Mouse (Mus musculus): ENCODE data around the gene Myo18a. TPM values are rescaled to one million over a fixed set of nuclear protein-coding genes. Genes with fewer than 3 reads are reported as not detected.
A peak's percentile ranks its signal among the peaks of the same experiment; 100 is the strongest.

Myo18a gene
- polyA plus RNA-seq, 1 experiment: 92.1 TPM

GRCm38 (mm10) chr11:77791752-77792565 is 28.9 kb downstream of the Myo18a start:
- WGBS: 24% methylated on average over 12 of the region's 12 CpGs
- DNase-seq: peak; percentile 88

GRCm38 (mm10) chr11:77792566-77792909 is 29.5 kb downstream of the Myo18a start:
- Histone ChIP-seq H3K4me1 (ENCODE audit: control insufficient read depth, insufficient read depth, low read length) (peaks cover 23% of the 10 kb centered on the region), H3K4me3 (replicated peaks; ENCODE audit: extremely low read depth, low read depth, low read length) (no peak overlapping the region)
- no peak for DNase-seq
- TF ChIP-seq CTCF (IDR thresholded peaks at IDR 0.05; ENCODE audit: insufficient read depth, low read length): no peak
- no peak for TF ChIP-seq POLR2A (IDR thresholded peaks at IDR 0.05; ENCODE audit: borderline replicate concordance, extremely low read depth, low read depth, low read length)
- WGBS: 36% methylated on average over 7 of the region's 7 CpGs

More at GRCm38 (mm10) chr11:77791752-77792565, 28.9 kb downstream of the Myo18a start:
- Histone ChIP-seq H3K4me1 (ENCODE audit: control insufficient read depth, insufficient read depth, low read length) (peaks cover 23% of the 10 kb centered on the region), H3K4me3 (replicated peaks; ENCODE audit: extremely low read depth, low read depth, low read length) (no peak overlapping the region)
- TF ChIP-seq CTCF (IDR thresholded peaks at IDR 0.05; ENCODE audit: insufficient read depth, low read length) (no peak), POLR2A (IDR thresholded peaks at IDR 0.05; ENCODE audit: borderline replicate concordance, extremely low read depth, low read depth, low read length) (no peak)

GRCm38 (mm10) chr11:77793238-77793930 is 30.3 kb downstream of the Myo18a start:
- TF ChIP-seq CTCF (IDR thresholded peaks at IDR 0.05; ENCODE audit: insufficient read depth, low read length): peak; percentile 90
- peak; percentile 95; the same call in 1 of the 2 replicates for TF ChIP-seq POLR2A (IDR thresholded peaks at IDR 0.05; ENCODE audit: borderline replicate concordance, extremely low read depth, low read depth, low read length)
- WGBS: 1% methylated on average over 19 of the region's 19 CpGs
- Histone ChIP-seq H3K4me1 (ENCODE audit: control insufficient read depth, insufficient read depth, low read length) (peaks cover 23% of the 10 kb centered on the region), H3K4me3 (replicated peaks; ENCODE audit: extremely low read depth, low read depth, low read length) (peak overlapping the region; percentile 60)
- peak; percentile 97 for DNase-seq

- Histone ChIP-seq H3K4me3 (replicated peaks; ENCODE audit: extremely low read depth, low read depth, low read length) (no peak overlapping the region), H3K4me1 (ENCODE audit: control insufficient read depth, insufficient read depth, low read length) (peaks cover 27% of the 10 kb centered on the region)
- no peak for DNase-seq
- 68% methylated on average over 5 of the region's 5 CpGs for WGBS
- TF ChIP-seq POLR2A (IDR thresholded peaks at IDR 0.05; ENCODE audit: borderline replicate concordance, extremely low read depth, low read depth, low read length): no peak
- no peak for TF ChIP-seq CTCF (IDR thresholded peaks at IDR 0.05; ENCODE audit: insufficient read depth, low read length)
Measured at GRCm38 (mm10) chr11:77795216-77795615, 32.2 kb downstream of the Myo18a start.

GRCm38 (mm10) chr11:77800491-77800868 is 37.4 kb downstream of the Myo18a start:
- DNase-seq: no peak
- no peak for TF ChIP-seq CTCF (IDR thresholded peaks at IDR 0.05; ENCODE audit: insufficient read depth, low read length)
- TF ChIP-seq POLR2A (IDR thresholded peaks at IDR 0.05; ENCODE audit: borderline replicate concordance, extremely low read depth, low read depth, low read length): no peak
- no peak overlapping the region for H3K4me3 ChIP-seq (replicated peaks; ENCODE audit: extremely low read depth, low read depth, low read length)
- peaks cover 19% of the 10 kb centered on the region for H3K4me1 ChIP-seq (ENCODE audit: control insufficient read depth, insufficient read depth, low read length)
- WGBS: 45% methylated on average over 9 of the region's 9 CpGs

GRCm38 (mm10) chr11:77800869-77801701 is 38.0 kb downstream of the Myo18a start:
- WGBS: 5% methylated on average over 15 of the region's 15 CpGs
- DNase-seq: peak; percentile 60
- Histone ChIP-seq H3K4me3 (replicated peaks; ENCODE audit: extremely low read depth, low read depth, low read length) (peak overlapping the region; percentile 6), H3K4me1 (ENCODE audit: control insufficient read depth, insufficient read depth, low read length) (peaks cover 19% of the 10 kb centered on the region)
- TF ChIP-seq POLR2A (IDR thresholded peaks at IDR 0.05; ENCODE audit: borderline replicate concordance, extremely low read depth, low read depth, low read length): peak; percentile 37; the same call in 1 of the 2 replicates
- TF ChIP-seq CTCF (IDR thresholded peaks at IDR 0.05; ENCODE audit: insufficient read depth, low read length): no peak

GRCm38 (mm10) chr11:77802341-77802865 is 39.4 kb downstream of the Myo18a start:
- Histone ChIP-seq H3K4me1 (ENCODE audit: control insufficient read depth, insufficient read depth, low read length) (peaks cover 19% of the 10 kb centered on the region), H3K4me3 (replicated peaks; ENCODE audit: extremely low read depth, low read depth, low read length) (no peak overlapping the region)
- 35% methylated on average over 9 of the region's 9 CpGs for WGBS
- TF ChIP-seq CTCF (IDR thresholded peaks at IDR 0.05; ENCODE audit: insufficient read depth, low read length) (no peak), POLR2A (IDR thresholded peaks at IDR 0.05; ENCODE audit: borderline replicate concordance, extremely low read depth, low read depth, low read length) (no peak)
- no peak for DNase-seq

- Histone ChIP-seq H3K4me3 (replicated peaks; ENCODE audit: extremely low read depth, low read depth, low read length) (no peak overlapping the region), H3K4me1 (ENCODE audit: control insufficient read depth, insufficient read depth, low read length) (peaks cover 11% of the 10 kb centered on the region)
- no peak for DNase-seq
- no peak for TF ChIP-seq CTCF (IDR thresholded peaks at IDR 0.05; ENCODE audit: insufficient read depth, low read length)
- TF ChIP-seq POLR2A (IDR thresholded peaks at IDR 0.05; ENCODE audit: borderline replicate concordance, extremely low read depth, low read depth, low read length): no peak
- WGBS: 37% methylated on average over 2 of the region's 2 CpGs
Measured at GRCm38 (mm10) chr11:77806218-77806617, 43.2 kb downstream of the Myo18a start.

GRCm38 (mm10) chr11:77806855-77807254 is 43.8 kb downstream of the Myo18a start:
- TF ChIP-seq CTCF (IDR thresholded peaks at IDR 0.05; ENCODE audit: insufficient read depth, low read length): no peak
- TF ChIP-seq POLR2A (IDR thresholded peaks at IDR 0.05; ENCODE audit: borderline replicate concordance, extremely low read depth, low read depth, low read length): no peak
- Histone ChIP-seq H3K4me3 (replicated peaks; ENCODE audit: extremely low read depth, low read depth, low read length) (no peak overlapping the region), H3K4me1 (ENCODE audit: control insufficient read depth, insufficient read depth, low read length) (peaks cover 11% of the 10 kb centered on the region)
- no peak for DNase-seq
- 80% methylated on average over 6 of the region's 6 CpGs for WGBS

All from lung, adult 2 months (tissue).